Mouse (Mus musculus) embryonic fibroblast, embryonic 13.5 days (primary cell): ENCODE results near the gene Dnm2.

Source experiments
- CTCF ChIP-seq: IDR thresholded peaks from 2 replicates; pipeline ENCODE4 v1.5.1; 2011; ENCODE audit warnings: mild to moderate bottlenecking, control low read depth, low read length, moderate library complexity, borderline replicate concordance; ENCODE audit not compliant: insufficient read depth
- POLR2A ChIP-seq: IDR thresholded peaks from 2 replicates; pipeline ENCODE4 v1.6.1; 2011; ENCODE audit warnings: low read depth, mild to moderate bottlenecking, control low read depth, low read length, moderate library complexity

GRCm38 (mm10) chr9:21547075-21547941 is 122.6 kb downstream of the Dnm2 start:
- TF ChIP-seq POLR2A = peak; percentile 54
- no peak for TF ChIP-seq CTCF
